Mouse (Mus musculus) mature B cell (primary cell): Measurements from ENCODE around the gene Rnd2.
"Not testable (repeated sequence)": the region's sequence is repeated elsewhere in the genome, so short reads cannot be mapped to it uniquely, and the experiment has no call there.

Experiments
- in situ Hi-C: fragments of 300-500 bp; cut with MboI; formaldehyde crosslinking; loops from 2 replicates; pipeline ENCODE4 v1.14.3; 2019

Gene Rnd2

GRCm38 (mm10) chr11:101467477-101468262, 2.9 kb downstream of the Rnd2 start:
- in situ Hi-C loops: no loop called here

GRCm38 (mm10) chr11:101468263-101468688, 3.5 kb downstream of the Rnd2 start:
- in situ Hi-C loops: no loop called here

GRCm38 (mm10) chr11:101468731-101469130, 3.9 kb downstream of the Rnd2 start:
- in situ Hi-C loops: no loop called here

- in situ Hi-C loops: no loop called here
These were observed 4.4 kb downstream of the Rnd2 start for GRCm38 (mm10) chr11:101469155-101469554.

GRCm38 (mm10) chr11:101470206-101470605, 5.4 kb downstream of the Rnd2 start:
- in situ Hi-C loops: no loop called here

GRCm38 (mm10) chr11:101471926-101472325, 7.1 kb downstream of the Rnd2 start:
- in situ Hi-C loops: no loop called here

GRCm38 (mm10) chr11:101472336-101472735, 7.5 kb downstream of the Rnd2 start:
- in situ Hi-C loops: no loop called here

- in situ Hi-C loops: not testable (repeated sequence)
These were observed 8.9 kb downstream of the Rnd2 start for GRCm38 (mm10) chr11:101473686-101474085.

- in situ Hi-C loops: no loop called here
These were observed 9.5 kb downstream of the Rnd2 start for GRCm38 (mm10) chr11:101474298-101474697.

GRCm38 (mm10) chr11:101476361-101476760, 11.6 kb downstream of the Rnd2 start:
- in situ Hi-C loops: not testable (repeated sequence)

- in situ Hi-C loops: no loop called here
These were observed 12.4 kb downstream of the Rnd2 start for GRCm38 (mm10) chr11:101477194-101477551.

- in situ Hi-C loops: no loop called here
These were observed 12.9 kb downstream of the Rnd2 start for GRCm38 (mm10) chr11:101477552-101478211.

GRCm38 (mm10) chr11:101479171-101479635, 14.4 kb downstream of the Rnd2 start:
- in situ Hi-C loops: no loop called here

- in situ Hi-C loops: no loop called here
These were observed 16.1 kb downstream of the Rnd2 start for GRCm38 (mm10) chr11:101480912-101481311.

GRCm38 (mm10) chr11:101483804-101484203, 19.0 kb downstream of the Rnd2 start:
- in situ Hi-C loops: no loop called here

- in situ Hi-C loops: no loop called here
These were observed 19.4 kb downstream of the Rnd2 start for GRCm38 (mm10) chr11:101484245-101484644.

GRCm38 (mm10) chr11:101484814-101485213, 20.0 kb downstream of the Rnd2 start:
- in situ Hi-C loops: no loop called here

- in situ Hi-C loops: no loop called here
These were observed 20.8 kb downstream of the Rnd2 start for GRCm38 (mm10) chr11:101485509-101486028.

- in situ Hi-C loops: no loop called here
These were observed 21.3 kb downstream of the Rnd2 start for GRCm38 (mm10) chr11:101486126-101486525.

GRCm38 (mm10) chr11:101506269-101506780, 41.5 kb downstream of the Rnd2 start:
- in situ Hi-C loops: no loop called here

GRCm38 (mm10) chr11:101507090-101507489, 42.3 kb downstream of the Rnd2 start:
- in situ Hi-C loops: no loop called here

GRCm38 (mm10) chr11:101518937-101519336, 54.1 kb downstream of the Rnd2 start:
- in situ Hi-C loops: no loop called here

- in situ Hi-C loops: no loop called here
These were observed 54.6 kb downstream of the Rnd2 start for GRCm38 (mm10) chr11:101519364-101519763.
